Mouse (Mus musculus) erythroid progenitor cell, adult 5-6 weeks (primary cell): ENCODE data around the gene Pxn. TPM values are rescaled to one million over a fixed set of nuclear protein-coding genes. Genes with fewer than 3 reads are reported as not detected.

Experiments
- ATAC-seq: replicated peaks from 2 replicates; pipeline ENCODE4 v1.8.0; 2016; ENCODE audit warnings: moderate number of reproducible peaks, mild to moderate bottlenecking, moderate TSS enrichment, inconsistent platforms; ENCODE audit not compliant: poor library complexity, low FRiP score, severe bottlenecking
- total RNA-seq, 2 experiments: library from RNA; stranded (forward) in 1 of 2; stranded (reverse) in 1 of 2; fragments of 150-400 nt in 1 of 2; fragments of 186-747, 209-891 nt in 1 of 2; gene quantifications; 2 replicates each; pipeline versions ENCODE4 v1.2.3 to v1.2.4; 2015 to 2017; ENCODE audit warnings: low replicate concordance in 2 of 2

Gene Pxn
- total RNA-seq (2015; ENCODE audit: low replicate concordance) (18.9 and 24.5 TPM in 2 replicates), total RNA-seq (2017; ENCODE audit: low replicate concordance) (11.1 and 21.2 TPM in 2 replicates)

GRCm38 (mm10) chr5:115506454-115507201 is at the start of gene Pxn:
TSS of gene Pxn (plus strand) at chr5:115506676.
- ATAC-seq = peak; percentile 88

GRCm38 (mm10) chr5:115458918-115459317 is 47.6 kb upstream of the Pxn start:
- ATAC-seq = no peak

GRCm38 (mm10) chr5:115464408-115465115 is 41.9 kb upstream of the Pxn start:
- no peak for ATAC-seq

GRCm38 (mm10) chr5:115465642-115466420 is 40.6 kb upstream of the Pxn start, which contains the start of gene Pla2g1b:
TSS of gene Pla2g1b (plus strand) at chr5:115466262.
- ATAC-seq = no peak

GRCm38 (mm10) chr5:115469791-115470190 is 36.7 kb upstream of the Pxn start:
- ATAC-seq = no peak

GRCm38 (mm10) chr5:115470766-115471531 is 35.5 kb upstream of the Pxn start:
- peak; percentile 70 for ATAC-seq

- no peak for ATAC-seq
Observed at GRCm38 (mm10) chr5:115473191-115473590, 33.3 kb upstream of the Pxn start.

- ATAC-seq = no peak
Observed at GRCm38 (mm10) chr5:115474174-115474828, 32.2 kb upstream of the Pxn start.

- peak; percentile 55 for ATAC-seq
Observed at GRCm38 (mm10) chr5:115475337-115476106, 31.0 kb upstream of the Pxn start.

GRCm38 (mm10) chr5:115476107-115476727 is 30.3 kb upstream of the Pxn start:
- no peak for ATAC-seq

GRCm38 (mm10) chr5:115479561-115479960 is 26.9 kb upstream of the Pxn start:
- no peak for ATAC-seq

GRCm38 (mm10) chr5:115480101-115480500 is 26.4 kb upstream of the Pxn start:
- no peak for ATAC-seq

GRCm38 (mm10) chr5:115482390-115483265 is 23.8 kb upstream of the Pxn start:
- no peak for ATAC-seq

- ATAC-seq = no peak
Observed at GRCm38 (mm10) chr5:115483385-115483784, 23.1 kb upstream of the Pxn start.

GRCm38 (mm10) chr5:115483947-115484920 is 22.2 kb upstream of the Pxn start, which contains the start of gene Sirt4:
TSS of gene Sirt4 (minus strand) at chr5:115484725.
- peak; percentile 96 for ATAC-seq

GRCm38 (mm10) chr5:115484996-115485395 is 21.5 kb upstream of the Pxn start:
- no peak for ATAC-seq
